Mouse (Mus musculus): ENCODE data around the gene Acoxl. TPM values are rescaled to one million over a fixed set of nuclear protein-coding genes. Genes with fewer than 3 reads are reported as not detected.

Gene Acoxl
- total RNA-seq, 1 experiment from 2014 or later = 0.23 TPM

DNA sequence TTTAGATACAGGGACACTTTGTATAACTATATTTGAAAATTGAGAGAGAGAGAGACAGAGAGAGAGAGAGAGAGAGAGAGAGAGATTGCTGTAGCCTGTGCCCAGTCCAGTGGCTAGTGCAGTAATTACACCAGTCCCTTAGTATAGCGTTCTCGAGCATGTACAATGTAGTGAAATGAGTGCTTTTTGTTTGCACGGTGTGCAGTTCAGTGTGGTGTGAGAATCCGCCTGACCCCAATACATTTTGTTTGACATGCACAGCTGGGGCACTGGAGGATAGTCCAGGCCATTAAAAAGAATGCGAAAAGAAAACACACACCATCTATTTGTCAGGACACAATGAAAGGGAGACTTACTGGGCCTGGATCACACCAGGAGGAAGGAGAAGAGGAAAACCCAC, 89.6 kb downstream of the Acoxl start:
- ATAC-seq (ENCODE audit: extremely low read depth, insufficient number of reproducible peaks, low FRiP score, poor library complexity, severe bottlenecking) = no peak

DNA sequence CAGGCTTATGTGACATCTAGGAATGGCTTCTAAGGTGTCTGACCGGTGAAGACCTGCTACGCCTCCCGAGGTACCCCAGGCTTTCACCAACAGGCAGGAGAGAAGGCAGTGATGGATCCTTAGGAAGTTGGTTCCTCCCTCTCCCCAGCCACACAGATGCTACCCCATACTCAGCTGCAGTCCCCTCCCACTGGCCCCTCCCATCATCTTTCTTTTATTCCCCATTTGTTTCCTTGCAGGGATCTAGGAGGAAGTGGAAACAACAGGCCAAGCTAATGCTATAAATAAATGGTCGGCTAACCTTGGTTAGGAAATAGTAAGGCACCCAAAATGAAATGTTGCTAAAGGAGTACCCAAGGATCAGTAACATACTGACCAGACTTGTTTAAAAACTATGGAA, 90.2 kb downstream of the Acoxl start:
- ATAC-seq (ENCODE audit: extremely low read depth, insufficient number of reproducible peaks, low FRiP score, poor library complexity, severe bottlenecking) = no peak

DNA sequence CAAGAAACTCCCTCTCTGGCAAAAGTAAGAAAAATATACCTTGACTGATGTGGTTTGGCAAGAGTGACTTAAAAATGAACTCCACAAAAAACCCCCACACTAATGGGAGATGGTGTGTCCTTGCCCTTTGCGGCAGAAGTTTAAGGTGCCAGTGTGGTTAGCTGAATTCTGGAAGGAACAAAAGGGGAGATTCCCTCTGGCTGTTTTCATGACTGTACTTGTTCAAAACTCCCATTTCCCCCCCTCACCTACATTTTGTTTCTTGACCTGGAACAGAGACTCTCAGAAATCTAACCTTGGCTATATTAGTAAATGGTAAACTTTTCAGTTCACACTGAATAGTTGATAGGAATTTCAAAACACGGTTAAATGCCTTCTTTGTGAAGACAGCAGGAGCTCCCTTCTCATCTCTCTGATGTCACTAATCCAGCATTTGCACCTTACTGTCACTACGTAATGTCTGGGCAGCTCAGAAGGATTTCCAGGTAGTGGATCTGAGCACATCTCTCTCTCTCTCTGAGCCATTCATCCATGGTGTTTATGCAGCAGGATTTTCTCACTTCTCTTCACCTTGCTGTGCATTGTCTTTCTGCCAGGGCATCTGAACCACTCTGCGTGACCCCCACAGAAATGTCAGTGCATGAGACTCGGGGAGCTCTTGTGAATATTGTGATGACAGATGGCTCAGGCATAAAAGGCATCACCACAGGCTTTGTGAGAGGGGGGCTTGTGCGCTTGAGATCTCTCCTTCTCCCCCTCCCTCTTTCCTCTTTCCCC, 91.5 kb downstream of the Acoxl start:
- no peak for ATAC-seq (ENCODE audit: extremely low read depth, insufficient number of reproducible peaks, low FRiP score, poor library complexity, severe bottlenecking)

DNA sequence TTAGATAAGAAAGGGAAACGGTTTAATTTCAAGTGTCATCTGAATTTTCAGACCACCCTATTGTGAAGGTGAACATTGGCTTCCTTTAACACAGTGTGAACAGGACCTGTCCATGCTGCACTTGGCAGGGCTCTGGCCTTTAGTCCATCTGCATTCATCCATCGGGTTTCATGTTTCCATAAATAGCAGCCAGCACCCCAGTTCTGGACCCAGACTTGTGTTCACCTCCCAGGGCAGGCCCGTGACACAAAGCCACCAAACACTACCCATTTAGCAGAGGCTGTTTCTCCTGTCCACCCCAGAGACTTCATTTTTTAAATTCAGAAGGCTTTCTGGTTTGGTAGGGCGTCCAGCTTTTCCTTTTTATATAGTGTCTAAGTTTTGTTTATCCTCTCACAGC, 92.9 kb downstream of the Acoxl start:
- no peak for ATAC-seq (ENCODE audit: extremely low read depth, insufficient number of reproducible peaks, low FRiP score, poor library complexity, severe bottlenecking)

DNA sequence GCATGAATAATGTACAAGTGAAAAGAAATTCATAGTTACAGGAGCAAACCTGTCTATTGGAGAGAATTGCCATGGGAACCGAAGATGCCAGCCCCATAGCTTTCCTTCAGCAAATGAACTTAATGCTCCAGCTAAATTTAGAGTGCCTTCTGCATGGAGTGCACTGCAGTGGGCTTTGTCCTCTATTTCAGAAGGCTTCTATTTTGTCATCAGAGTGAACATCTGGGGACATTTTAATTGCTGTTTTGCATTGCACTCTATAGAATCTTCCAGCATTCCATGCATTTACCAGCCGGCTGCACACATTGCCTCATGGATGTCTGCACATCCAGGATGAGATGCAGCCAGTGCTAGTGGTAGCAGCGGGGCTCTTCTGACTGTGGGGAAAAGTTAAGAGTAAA, 94.9 kb downstream of the Acoxl start:
- ATAC-seq (ENCODE audit: extremely low read depth, insufficient number of reproducible peaks, low FRiP score, poor library complexity, severe bottlenecking) = no peak

DNA sequence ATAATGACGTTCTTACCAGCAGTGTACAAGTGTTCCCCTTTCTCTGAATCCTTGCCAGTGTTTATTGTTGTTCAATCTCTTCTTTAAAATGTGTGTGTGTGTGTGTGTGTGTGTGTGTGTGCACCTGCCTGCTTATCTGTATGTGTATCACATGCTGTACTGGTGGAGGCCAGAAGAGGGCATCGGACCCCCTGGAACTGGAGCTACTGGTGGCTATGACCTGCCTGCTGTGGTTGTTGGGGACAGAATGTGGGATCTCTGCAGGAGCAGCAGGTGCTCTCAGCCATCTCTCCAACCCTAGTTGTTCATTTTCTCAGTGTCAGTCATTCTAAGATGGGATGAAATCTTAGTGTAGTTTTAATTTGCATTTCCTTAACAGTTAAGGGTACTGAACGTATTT, 98.4 kb downstream of the Acoxl start:
- ATAC-seq (ENCODE audit: extremely low read depth, insufficient number of reproducible peaks, low FRiP score, poor library complexity, severe bottlenecking) = no peak

DNA sequence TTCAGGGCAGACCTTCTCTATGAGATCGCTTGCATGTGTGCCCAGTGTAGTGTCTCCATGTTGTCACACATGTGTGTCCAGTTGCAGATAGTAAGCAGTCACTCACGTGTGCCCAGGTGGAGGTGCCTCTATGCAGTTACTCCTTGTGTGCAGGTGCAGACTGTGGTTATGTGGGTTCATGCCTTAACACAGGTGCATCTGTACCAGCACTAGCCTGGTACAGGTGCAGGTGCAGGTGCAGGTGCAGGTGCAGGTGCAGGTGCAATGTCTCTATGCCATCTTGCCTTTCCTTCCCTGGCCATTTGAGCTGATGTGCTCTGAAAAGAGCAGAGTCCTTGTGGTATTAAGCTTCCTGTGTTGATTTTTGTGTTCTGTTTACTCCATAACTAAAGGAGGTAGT, 100.5 kb downstream of the Acoxl start:
- ATAC-seq (ENCODE audit: extremely low read depth, insufficient number of reproducible peaks, low FRiP score, poor library complexity, severe bottlenecking) = no peak

DNA sequence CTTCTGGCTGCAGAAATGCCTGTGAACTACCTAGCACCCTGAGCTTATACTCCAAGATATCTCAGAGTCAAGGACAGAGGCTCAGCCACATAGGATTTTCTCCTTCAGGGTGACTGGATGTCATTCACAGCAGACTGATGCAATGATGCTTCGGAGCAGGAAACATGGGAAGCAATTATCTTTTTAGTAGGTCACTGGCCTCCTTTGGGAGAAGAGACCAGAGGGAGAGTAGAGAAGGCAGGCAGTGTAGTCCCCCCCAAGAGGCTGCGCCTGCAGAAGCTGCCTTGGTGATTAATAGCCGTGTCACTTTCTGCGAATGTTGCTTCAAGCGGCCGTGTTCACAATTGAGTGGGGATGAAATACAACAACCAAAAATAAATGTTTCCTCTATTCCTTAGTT, 121.9 kb downstream of the Acoxl start:
- ATAC-seq (ENCODE audit: extremely low read depth, insufficient number of reproducible peaks, low FRiP score, poor library complexity, severe bottlenecking) = no peak

DNA sequence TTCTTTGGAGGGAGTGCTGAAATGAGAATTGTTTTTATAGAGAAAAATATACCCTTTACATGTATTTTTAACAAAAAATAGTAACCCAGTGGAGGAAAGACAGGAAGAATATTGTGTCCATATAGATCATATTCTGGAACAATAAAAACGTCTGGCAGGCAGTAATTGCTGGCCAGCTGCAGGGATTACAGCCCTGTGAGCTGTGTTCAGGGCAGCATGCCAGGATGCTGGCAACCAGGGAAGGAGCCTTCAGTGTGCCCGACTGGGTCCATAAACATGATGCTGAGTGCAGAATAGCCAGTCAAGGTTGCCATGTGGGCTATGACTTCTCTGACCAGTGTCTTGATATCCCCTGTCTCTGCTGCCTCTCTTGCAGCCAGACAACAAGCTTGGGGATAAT, 122.5 kb downstream of the Acoxl start:
- no peak for ATAC-seq (ENCODE audit: extremely low read depth, insufficient number of reproducible peaks, low FRiP score, poor library complexity, severe bottlenecking)

DNA sequence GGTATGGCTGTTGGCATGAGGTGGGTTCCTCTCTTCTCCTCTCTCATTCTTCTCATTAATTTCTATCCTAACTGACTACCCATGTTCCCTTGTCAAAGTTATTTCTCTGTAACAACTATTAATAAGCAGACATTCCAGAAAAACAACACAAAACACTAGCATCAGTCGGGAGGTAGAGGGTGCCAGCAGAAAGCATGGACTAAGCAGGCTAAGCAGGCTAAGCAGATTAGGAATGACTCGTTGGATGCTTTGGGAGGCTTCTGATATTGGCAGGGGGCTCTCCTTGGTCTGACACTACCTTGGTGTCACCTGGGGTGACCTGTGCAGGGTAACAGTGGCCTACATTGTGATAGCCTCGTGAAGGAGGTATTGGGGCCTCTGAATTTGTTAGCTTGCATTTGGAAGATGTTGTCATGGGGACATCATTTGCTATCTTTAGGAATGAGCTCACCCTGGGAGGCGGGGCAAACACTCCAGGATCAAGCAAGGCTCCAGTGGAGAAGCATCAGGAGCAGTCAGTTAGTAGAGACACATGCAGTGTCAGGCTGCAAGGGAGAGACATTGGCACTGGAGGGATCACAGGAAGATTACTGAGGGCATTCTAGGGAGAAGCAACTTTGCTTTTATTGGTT, 123.2 kb downstream of the Acoxl start:
- no peak for ATAC-seq (ENCODE audit: extremely low read depth, insufficient number of reproducible peaks, low FRiP score, poor library complexity, severe bottlenecking)

DNA sequence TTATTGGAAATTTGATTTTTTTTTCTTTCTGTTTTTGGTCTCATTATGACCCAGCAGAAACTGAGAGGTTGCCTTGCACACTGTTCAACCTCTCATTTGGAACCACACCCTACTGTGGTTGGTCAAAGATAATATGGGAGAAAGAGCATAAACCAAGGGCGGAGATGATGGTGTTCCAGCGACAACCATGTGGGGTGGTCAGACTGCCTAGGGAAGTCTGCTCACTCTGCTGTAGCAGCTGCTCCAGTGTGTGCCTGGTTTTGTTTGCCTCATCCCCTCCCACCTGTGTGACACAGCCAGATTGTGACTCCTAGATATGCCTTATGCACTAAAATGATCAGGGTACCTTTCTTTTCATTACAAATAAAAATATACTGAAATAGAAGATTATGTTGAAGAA, 130.3 kb downstream of the Acoxl start:
- no peak for ATAC-seq (ENCODE audit: extremely low read depth, insufficient number of reproducible peaks, low FRiP score, poor library complexity, severe bottlenecking)

DNA sequence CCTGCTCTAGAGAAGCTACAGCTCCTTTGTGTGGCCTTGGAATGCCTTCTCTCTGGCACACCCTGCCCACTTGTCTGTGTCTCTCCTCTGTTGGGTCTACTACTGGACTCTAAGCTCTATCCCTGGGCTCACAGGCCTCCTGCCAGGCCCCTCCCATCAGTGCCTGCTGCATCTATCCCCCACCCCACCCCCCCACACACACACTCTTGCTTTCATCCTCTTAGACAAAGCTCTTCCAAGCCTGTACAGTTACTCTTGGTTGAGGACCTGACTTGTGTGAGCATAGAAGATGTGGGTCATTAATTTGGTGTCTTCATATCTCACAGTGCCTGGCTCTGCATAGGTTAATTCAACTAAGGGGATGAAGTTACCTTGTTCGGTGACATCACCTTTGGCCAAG, 137.6 kb downstream of the Acoxl start:
- no peak for ATAC-seq (ENCODE audit: extremely low read depth, insufficient number of reproducible peaks, low FRiP score, poor library complexity, severe bottlenecking)

DNA sequence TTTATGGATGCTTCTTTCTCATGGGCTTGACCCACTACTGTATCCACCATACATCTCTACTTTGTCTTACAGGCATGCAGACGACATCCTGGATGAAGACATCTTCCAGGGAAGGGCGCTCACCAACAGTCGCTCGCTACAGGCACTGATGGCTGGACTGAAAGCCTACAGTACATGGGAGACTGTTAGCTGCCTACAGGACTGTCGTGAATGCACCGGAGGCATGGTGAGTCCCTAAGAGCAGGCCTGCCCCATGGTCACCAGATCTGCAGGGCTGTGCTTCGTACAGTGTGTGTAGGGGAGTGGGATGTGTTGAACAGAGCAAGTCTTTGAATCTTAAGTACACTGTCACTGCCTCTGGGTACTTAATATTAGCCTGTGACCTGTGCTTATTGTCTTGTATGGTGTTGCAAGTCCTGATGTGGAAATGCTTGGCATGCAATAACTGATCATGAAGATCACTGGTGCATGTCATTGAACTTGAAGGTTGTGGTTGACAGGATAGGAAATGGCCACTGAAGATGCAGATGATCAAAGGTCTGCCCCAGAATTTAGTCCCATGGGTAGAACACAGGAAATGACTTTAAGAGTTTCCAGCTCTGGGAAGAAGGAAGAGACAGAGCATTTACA, 140.0 kb downstream of the Acoxl start:
- ATAC-seq (ENCODE audit: extremely low read depth, insufficient number of reproducible peaks, low FRiP score, poor library complexity, severe bottlenecking) = no peak

DNA sequence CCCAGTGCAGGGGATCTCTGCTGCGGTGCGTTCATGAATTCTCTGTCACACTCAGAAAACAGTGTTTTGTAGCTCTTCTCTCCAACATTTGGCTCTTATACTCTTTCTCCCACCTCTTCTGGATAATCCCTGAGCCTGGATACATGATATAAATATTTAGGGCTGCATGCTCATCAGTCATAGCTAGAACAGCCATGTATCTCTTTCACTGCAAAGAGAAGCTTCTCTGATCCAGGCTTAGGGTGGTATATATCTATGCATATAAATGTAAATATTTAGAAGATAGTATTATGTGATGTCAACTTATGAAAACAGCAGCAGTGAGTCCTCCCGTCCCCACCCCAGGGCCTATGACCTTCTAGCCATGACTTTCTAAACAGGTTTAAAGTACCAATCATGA, 143.9 kb downstream of the Acoxl start:
- ATAC-seq (ENCODE audit: extremely low read depth, insufficient number of reproducible peaks, low FRiP score, poor library complexity, severe bottlenecking) = no peak

DNA sequence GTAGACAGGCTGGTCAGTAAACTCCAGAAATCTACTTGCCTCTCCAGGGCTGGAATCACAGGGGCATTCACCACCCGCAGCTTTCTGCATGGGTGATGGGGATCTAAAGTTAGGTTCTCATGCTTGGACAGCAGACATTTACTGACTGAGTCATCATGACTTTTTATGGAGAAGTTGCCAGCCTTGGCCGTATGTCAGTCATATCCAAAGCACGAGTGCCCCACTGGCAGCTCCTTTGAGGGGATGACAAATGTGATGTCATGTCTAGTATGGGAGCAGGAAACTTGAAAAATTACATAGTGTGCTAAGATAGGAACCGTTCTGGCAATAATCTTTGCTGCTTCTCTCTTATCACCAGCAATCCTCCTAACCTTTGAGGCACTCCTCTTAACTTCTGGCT, 144.6 kb downstream of the Acoxl start:
- no peak for ATAC-seq (ENCODE audit: extremely low read depth, insufficient number of reproducible peaks, low FRiP score, poor library complexity, severe bottlenecking)

DNA sequence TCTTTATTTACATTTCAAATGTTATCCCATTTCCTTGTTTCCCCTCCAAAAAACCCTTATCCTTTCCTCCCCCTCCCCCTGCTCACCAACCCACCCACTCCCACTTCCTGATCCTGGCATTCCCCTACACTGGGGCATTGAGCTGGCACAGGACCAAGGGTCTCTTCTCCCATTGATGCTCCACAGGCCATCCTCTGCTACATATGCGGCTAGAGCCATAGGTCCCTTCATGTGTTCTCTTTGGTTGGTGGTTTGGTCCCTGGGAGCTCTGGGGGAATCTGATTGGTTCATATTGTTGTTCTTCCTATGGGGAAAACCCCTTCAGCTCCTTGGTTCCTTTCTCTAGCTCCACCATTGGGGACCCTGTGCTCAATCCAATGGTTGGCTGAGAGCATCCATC, 145.3 kb downstream of the Acoxl start:
- no peak for ATAC-seq (ENCODE audit: extremely low read depth, insufficient number of reproducible peaks, low FRiP score, poor library complexity, severe bottlenecking)

DNA sequence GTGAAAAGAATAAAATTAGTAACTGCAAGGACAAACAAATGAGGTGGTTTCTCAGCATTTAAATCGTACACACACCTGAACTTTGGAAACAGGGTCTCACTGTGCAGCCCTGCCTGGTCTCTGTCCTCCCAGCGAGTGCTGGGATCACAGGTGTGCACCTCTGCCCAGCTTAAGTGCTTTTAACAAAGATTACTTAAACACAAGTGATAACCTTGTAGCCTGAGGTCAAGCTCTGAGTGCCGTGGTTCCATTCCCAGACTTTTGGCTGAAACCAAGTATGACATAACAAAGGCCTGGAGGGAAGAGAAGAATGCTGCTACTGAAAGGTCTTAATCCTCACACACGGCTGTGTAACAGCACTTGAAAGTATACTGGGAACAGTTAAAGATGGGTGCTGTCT, 149.0 kb downstream of the Acoxl start:
- no peak for ATAC-seq (ENCODE audit: extremely low read depth, insufficient number of reproducible peaks, low FRiP score, poor library complexity, severe bottlenecking)

DNA sequence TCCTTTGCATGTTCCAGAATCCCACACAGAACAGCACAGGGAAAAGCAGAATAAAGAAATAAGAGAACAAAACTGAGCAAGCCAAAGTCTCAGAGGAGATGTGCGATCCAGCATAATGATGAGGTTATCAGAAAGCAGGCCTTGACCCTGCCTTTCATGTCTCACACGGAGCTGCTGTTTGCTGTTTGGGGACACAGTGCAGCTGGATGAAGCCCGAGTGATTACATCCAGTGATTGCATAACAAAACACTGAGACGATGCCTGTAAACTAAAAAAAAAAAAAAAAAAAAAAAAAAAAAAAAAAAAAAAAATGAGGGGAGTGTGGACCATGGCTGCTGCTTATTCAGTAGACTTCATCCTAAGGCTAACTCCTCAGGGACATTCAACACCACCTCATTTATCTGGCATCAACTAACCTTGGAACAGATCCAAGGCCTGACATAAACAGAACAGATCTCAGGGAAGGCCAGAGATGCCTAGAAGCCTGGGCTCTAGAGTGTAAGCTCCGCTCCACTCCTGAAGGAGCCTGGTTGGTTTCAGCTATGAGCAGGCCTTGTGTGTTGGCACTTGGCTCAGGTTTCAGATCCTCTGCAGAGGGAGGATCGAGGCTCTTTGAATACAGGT, 152.3 kb downstream of the Acoxl start:
- no peak for ATAC-seq (ENCODE audit: extremely low read depth, insufficient number of reproducible peaks, low FRiP score, poor library complexity, severe bottlenecking)

DNA sequence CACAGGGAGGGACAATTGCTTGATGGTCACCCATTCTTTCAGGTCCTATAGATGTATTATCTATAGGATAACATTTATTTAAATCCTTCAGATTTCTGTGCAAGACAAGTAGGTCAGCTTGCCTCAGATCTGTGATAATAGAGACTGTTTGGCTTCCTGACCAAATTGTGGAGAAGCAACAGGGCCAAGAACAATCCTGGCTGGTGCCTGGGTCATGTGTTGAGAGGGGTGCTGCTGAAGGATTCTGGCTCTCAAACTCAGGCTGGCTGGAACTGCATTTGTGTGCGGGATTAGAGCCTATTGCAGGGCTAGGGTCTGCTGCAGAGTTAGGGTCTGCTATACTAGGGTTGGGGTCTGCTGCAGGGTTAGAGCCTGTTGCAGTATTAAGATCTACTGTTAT, 153.0 kb downstream of the Acoxl start:
- ATAC-seq (ENCODE audit: extremely low read depth, insufficient number of reproducible peaks, low FRiP score, poor library complexity, severe bottlenecking) = no peak
